Mouse (Mus musculus): ENCODE results near the gene Ehd1. TPM values are rescaled to one million over a fixed set of nuclear protein-coding genes. Genes with fewer than 3 reads are reported as not detected.
"Not testable (repeated sequence)": the region's sequence is repeated elsewhere in the genome, so short reads cannot be mapped to it uniquely, and the experiment has no call there.

Ehd1 gene
- total RNA-seq, 2 experiments from 2014 or later: 23.5 to 36.0 TPM

GRCm38 (mm10) chr19:6275740-6276389 lies 660 bp upstream of the Ehd1 start:
- intact Hi-C loops (cut with DNase I): no loop called here
- no peak for DNase-seq

GRCm38 (mm10) chr19:6277661-6278438 lies 1.3 kb downstream of the Ehd1 start:
- DNase-seq: peak; percentile 64 to 82
- intact Hi-C loops (cut with DNase I): no loop called here

GRCm38 (mm10) chr19:6278439-6279073 lies 2.0 kb downstream of the Ehd1 start:
- DNase-seq: no peak
- intact Hi-C loops (cut with DNase I): no loop called here

GRCm38 (mm10) chr19:6279481-6280144 lies 3.1 kb downstream of the Ehd1 start:
- intact Hi-C loops (cut with DNase I): no loop called here
- DNase-seq: no peak

- intact Hi-C loops (cut with DNase I): no loop called here
These were observed 4.0 kb downstream of the Ehd1 start for GRCm38 (mm10) chr19:6280554-6280953.

GRCm38 (mm10) chr19:6281122-6282020 lies 4.8 kb downstream of the Ehd1 start:
- DNase-seq: no peak
- intact Hi-C loops (cut with DNase I): no loop called here

More at GRCm38 (mm10) chr19:6280554-6280953, 4.0 kb downstream of the Ehd1 start:
- DNase-seq: no peak

- no peak for DNase-seq
- intact Hi-C loops (cut with DNase I): no loop called here
These were observed 6.5 kb downstream of the Ehd1 start for GRCm38 (mm10) chr19:6283001-6283400.

- DNase-seq: no peak
- intact Hi-C loops (cut with DNase I): no loop called here
These were observed 8.0 kb downstream of the Ehd1 start for GRCm38 (mm10) chr19:6284502-6284901.

GRCm38 (mm10) chr19:6285226-6285625 lies 8.7 kb downstream of the Ehd1 start:
- intact Hi-C loops (cut with DNase I): no loop called here
- no peak for DNase-seq

GRCm38 (mm10) chr19:6285632-6286433 lies 9.3 kb downstream of the Ehd1 start:
- DNase-seq: no peak
- intact Hi-C loops (cut with DNase I): no loop called here

- DNase-seq: no peak
- intact Hi-C loops (cut with DNase I): no loop called here
These were observed 10.2 kb downstream of the Ehd1 start for GRCm38 (mm10) chr19:6286434-6287401.

GRCm38 (mm10) chr19:6288236-6288894 lies 11.8 kb downstream of the Ehd1 start:
- intact Hi-C loops (cut with DNase I): no loop called here
- no peak for DNase-seq

- intact Hi-C loops (cut with DNase I): no loop called here
- no peak for DNase-seq
These were observed 13.2 kb downstream of the Ehd1 start for GRCm38 (mm10) chr19:6289696-6290238.

GRCm38 (mm10) chr19:6290720-6291116 lies 14.2 kb downstream of the Ehd1 start:
- intact Hi-C loops (cut with DNase I); DNase-seq: not testable (repeated sequence)

GRCm38 (mm10) chr19:6291117-6291781 lies 14.7 kb downstream of the Ehd1 start:
- intact Hi-C loops (cut with DNase I): no loop called here
- DNase-seq: peak; percentile 35 to 49

GRCm38 (mm10) chr19:6292262-6292661 lies 15.7 kb downstream of the Ehd1 start:
- no peak for DNase-seq

GRCm38 (mm10) chr19:6294301-6294700 lies 17.8 kb downstream of the Ehd1 start:
- intact Hi-C loops (cut with DNase I): no loop called here
- no peak for DNase-seq

More at GRCm38 (mm10) chr19:6292262-6292661, 15.7 kb downstream of the Ehd1 start:
- intact Hi-C loops (cut with DNase I): no loop called here
